Mouse (Mus musculus) hindbrain, postnatal 0 days (tissue): ENCODE results near the gene Zfp182. TPM values are rescaled to one million over a fixed set of nuclear protein-coding genes. Genes with fewer than 3 reads are reported as not detected.

Experiments
- ATAC-seq: fragments of 200-750 bp; cut with Nextera tagmentation; 2 replicates; pipeline ENCODE4 v1.8.0; 2017; ENCODE audit warnings: mild to moderate bottlenecking, moderate TSS enrichment, moderate library complexity
- DNase-seq: peaks from one replicate; pipeline ENCODE4 v3.0.0-alpha.2; 2015; ENCODE audit warnings: low spot score
- H3K27ac ChIP-seq: fragments of 300-500 bp; sonication (generic); 2 replicates; pipeline ENCODE4 v1.5.1; 2014; ENCODE audit warnings: mild to moderate bottlenecking
- H3K27me3 ChIP-seq: fragments of 300-500 bp; sonication (generic); 2 replicates; pipeline ENCODE4 v1.6.1; 2014; ENCODE audit warnings: low read length, mixed read lengths; ENCODE audit not compliant: insufficient read depth
- H3K36me3 ChIP-seq: fragments of 300-500 bp; sonication (generic); 2 replicates; pipeline ENCODE4 v1.6.1; 2014; ENCODE audit warnings: low read length, mixed read lengths; ENCODE audit not compliant: insufficient read depth
- H3K4me1 ChIP-seq: fragments of 300-500 bp; sonication (generic); 2 replicates; pipeline ENCODE4 v1.6.1; 2014; ENCODE audit warnings: antibody characterized with exemption, low read length, mixed read lengths; ENCODE audit not compliant: insufficient read depth
- H3K4me2 ChIP-seq: fragments of 300-500 bp; sonication (generic); 2 replicates; pipeline ENCODE4 v1.6.1; 2014; ENCODE audit warnings: low read depth, mild to moderate bottlenecking, low read length, moderate library complexity, mixed read lengths
- H3K4me3 ChIP-seq: fragments of 300-500 bp; sonication (generic); 2 replicates; pipeline ENCODE4 v1.5.1; 2014; ENCODE audit warnings: low read length
- H3K9ac ChIP-seq: fragments of 300-500 bp; sonication (generic); replicated peaks from 2 replicates; pipeline ENCODE4 v1.6.1; 2014; ENCODE audit warnings: mild to moderate bottlenecking, low read length, moderate library complexity, mixed read lengths
- H3K9me3 ChIP-seq: fragments of 300-500 bp; sonication (generic); 2 replicates; pipeline ENCODE4 v1.6.1; 2016; ENCODE audit warnings: low read length, mixed read lengths
- CTCF ChIP-seq: IDR thresholded peaks from 2 replicates; pipeline ENCODE4 v1.5.1; 2016; ENCODE audit warnings: antibody characterized with exemption, control low read depth, low read depth
- WGBS: fragments of 180-500 bp; shearing (Covaris S2); extraction: QIAGEN DNeasy Blood & Tissue Kit; methylation state at CpG from one replicate; pipeline ENCODE4 v1.1.7; 2014; 5-methylcytosine and 5-hydroxymethylcytosine counted together
- polyA plus RNA-seq: library from polyadenylated mRNA; unstranded; fragments of >200 nt; fragmentation: Nextera tagmentation; extraction: Ambion mirVana; gene quantifications from 2 replicates; pipeline ENCODE4 v1.2.1, GENCODE M21; 2015
- total RNA-seq: library from RNA; depleted of rRNA; stranded (reverse); fragments of >200 nt; gene quantifications from 2 replicates; pipeline ENCODE4 v1.2.3, GENCODE M21; 2014; rRNA removed

Zfp182 gene
- total RNA-seq (6.5 and 9.5 TPM in 2 replicates), polyA plus RNA-seq (3.8 and 5.2 TPM in 2 replicates)

DNA sequence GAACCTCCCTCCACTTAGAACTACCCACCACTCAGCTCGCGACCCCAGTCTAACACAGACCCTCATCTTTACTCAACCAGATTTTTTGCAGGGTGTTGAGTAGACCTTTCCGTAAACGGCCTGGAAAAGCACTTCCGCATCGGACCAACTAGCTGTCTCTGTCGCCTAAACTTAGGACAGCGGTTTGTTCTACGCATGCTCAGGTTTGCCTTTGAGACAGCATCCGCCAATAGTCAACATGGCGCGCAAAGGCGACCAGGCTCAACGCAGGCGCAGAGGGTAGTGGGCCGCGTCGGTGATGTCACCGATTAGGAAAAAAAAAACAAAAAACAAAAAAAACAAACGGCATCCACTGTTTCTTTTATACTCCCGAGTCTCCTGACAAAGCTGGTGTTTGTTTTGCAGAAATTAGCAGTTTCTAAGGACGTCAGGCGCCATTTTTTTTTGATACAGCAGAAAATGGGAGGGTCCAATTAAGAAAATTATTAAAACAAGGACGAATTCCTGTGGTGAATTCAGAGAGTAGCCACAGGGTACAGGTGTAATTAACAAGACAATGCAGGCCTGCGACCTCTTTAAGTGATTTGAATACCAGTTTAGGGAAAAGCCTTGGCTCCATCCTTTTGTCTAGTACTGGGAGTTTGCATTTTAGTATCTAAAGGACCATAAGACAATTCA lies at the start of gene Zfp182:
Gene Zfp182, minus strand, starts transcription at position 451 of the 678 bp plus-strand sequence.
- no peak for TF ChIP-seq CTCF
- H3K27me3 ChIP-seq: no peaks in the 10 kb centered on the region
- H3K36me3 ChIP-seq: no peaks in the 10 kb centered on the region
- 28% methylated on average over 25 of the region's 25 CpGs for WGBS
- peak within 1 kb of the TSS; percentile 74 for H3K27ac ChIP-seq
- H3K4me3 ChIP-seq: peak within 1 kb of the TSS; percentile 49
- DNase-seq (peak; percentile 91), ATAC-seq (peak; percentile 98)
- H3K4me2 ChIP-seq: peak within 1 kb of the TSS; percentile 54
- no peaks in the 10 kb centered on the region for H3K9me3 ChIP-seq
- peak within 1 kb of the TSS; percentile 47 for H3K9ac ChIP-seq
- H3K4me1 ChIP-seq: no peaks in the 10 kb centered on the region

DNA sequence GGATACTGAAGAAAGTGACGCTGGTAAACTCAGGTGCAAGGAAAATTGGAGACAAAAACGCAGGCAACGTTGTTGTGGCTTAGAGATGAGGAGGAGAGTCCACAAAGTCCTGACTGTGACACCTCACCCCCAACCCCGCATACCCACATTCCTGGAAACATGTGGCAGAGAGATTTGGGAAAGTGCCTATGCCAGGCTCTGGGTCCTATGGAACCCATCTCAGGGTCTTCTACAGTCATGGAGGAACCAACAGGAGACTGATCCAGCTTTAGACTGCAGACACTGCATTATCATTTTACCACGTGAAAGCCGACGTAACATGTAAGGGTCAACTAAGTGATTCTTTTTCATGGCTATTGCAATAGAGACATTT lies 27.7 kb upstream of the Zfp182 start:
- Histone ChIP-seq H3K4me1 (no peaks in the 10 kb centered on the region), H3K27ac (peak overlapping the region; percentile 87), H3K4me3 (peak overlapping the region; percentile 40), H3K9ac (peak overlapping the region; percentile 58), H3K36me3 (no peaks in the 10 kb centered on the region), H3K27me3 (no peaks in the 10 kb centered on the region), H3K9me3 (no peaks in the 10 kb centered on the region), H3K4me2 (peak overlapping the region; percentile 52)
- ATAC-seq: peak; percentile 61
- no peak for TF ChIP-seq CTCF
- 59% methylated on average over 7 of the region's 7 CpGs for WGBS
- no peak for DNase-seq

DNA sequence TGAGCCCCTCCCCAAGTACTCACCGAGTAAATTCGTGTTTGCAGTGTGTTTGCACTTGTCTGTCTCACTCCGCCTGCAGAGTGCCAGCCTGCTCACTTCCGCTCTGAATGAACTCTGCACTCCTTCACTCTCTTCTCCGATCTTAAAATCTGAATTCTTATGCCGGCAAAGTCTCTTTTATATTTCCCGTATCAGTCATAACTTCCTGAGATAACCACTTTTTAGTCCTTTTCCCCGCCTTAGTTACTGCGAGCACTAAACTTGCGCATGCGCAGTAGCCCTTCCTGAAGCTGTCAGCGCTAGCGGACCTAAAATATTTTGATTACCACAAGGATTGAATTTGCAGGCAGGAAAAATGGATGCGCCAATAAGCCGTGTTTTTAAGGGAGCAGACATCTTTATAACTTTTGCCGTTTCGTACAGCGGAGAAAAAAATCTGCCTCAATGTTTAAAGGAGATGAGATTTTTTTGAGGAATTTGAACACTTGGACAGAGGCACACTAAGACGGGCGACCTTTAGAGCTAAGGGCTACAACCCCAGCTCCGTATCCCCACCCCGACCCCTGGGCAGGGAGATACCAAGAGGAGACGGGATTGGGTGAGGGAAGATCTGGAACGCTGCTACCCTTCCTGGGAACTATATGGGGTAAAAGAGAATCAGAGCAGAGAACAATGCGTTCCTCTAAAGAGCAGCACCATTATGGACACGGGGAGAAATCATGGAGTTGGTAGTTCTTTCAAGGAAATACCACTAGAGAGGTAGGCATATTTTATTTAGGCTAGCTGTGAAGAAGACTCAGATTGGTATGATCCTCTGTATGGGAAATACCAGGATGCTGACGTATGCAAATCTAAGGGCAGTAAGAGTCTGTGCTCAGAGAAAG lies 27.1 kb upstream of the Zfp182 start, which contains the start of gene Zfp300:
Gene Zfp300, minus strand, starts transcription at position 545 of the 884 bp plus-strand sequence.
- TF ChIP-seq CTCF: no peak
- Histone ChIP-seq H3K27me3 (no peaks in the 10 kb centered on the region), H3K4me2 (peak within 1 kb of the TSS; percentile 52), H3K4me3 (peak within 1 kb of the TSS; percentile 40), H3K9me3 (no peaks in the 10 kb centered on the region), H3K9ac (peak within 1 kb of the TSS; percentile 58), H3K4me1 (no peaks in the 10 kb centered on the region), H3K27ac (peak within 1 kb of the TSS; percentile 87), H3K36me3 (no peaks in the 10 kb centered on the region)
- ATAC-seq: peak; percentile 94
- DNase-seq: peak; percentile 82
- 33% methylated on average over 27 of the region's 27 CpGs for WGBS

DNA sequence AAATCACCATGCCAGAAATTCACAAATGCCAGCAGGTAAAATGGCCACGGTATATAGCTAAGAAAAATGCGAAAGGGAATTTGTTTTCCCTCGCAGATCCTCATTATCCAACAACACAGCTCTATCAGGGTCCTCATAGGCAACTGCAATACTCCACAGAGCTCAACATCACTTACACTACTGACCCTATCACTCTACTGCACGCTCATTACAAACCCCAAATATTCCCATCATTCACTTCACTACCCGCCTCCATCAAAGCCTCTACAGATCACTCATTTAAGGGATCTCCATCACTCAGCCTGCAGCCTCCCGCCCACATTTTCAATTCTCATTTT lies 26.5 kb upstream of the Zfp182 start:
- DNase-seq (no peak), ATAC-seq (no peak)
- Histone ChIP-seq H3K27me3 (no peaks in the 10 kb centered on the region), H3K4me1 (no peaks in the 10 kb centered on the region), H3K4me3 (peak overlapping the region; percentile 40), H3K9me3 (no peaks in the 10 kb centered on the region), H3K9ac (peak overlapping the region; percentile 58; the same call in 1 of the 2 replicates), H3K27ac (peak overlapping the region; percentile 87), H3K36me3 (no peaks in the 10 kb centered on the region), H3K4me2 (peak overlapping the region; percentile 52)
- 34% methylated on average over 6 of the region's 6 CpGs for WGBS
- no peak for TF ChIP-seq CTCF

DNA sequence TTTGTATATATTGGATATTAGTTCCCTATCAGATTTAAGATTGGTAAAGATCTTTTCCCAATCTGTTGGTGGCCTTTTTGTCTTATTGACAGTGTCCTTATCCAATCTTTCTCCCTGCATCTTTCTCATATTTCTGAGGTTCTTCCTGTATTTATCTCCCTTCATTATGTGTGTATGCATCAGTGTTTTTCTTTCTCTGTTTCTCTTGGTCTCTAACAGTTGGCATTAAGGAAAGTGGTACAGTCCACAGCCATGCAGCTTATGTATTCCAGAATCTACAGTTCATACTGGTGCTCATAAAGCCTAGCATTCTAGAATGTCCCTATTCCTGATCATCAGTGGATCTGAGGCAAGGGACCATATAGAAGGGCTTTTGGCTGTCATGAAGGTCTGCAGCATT lies 6.0 kb upstream of the Zfp182 start, which contains the start of gene Spaca5:
Gene Spaca5, plus strand, starts transcription at position 301 of the 400 bp plus-strand sequence.
- no peaks in the 10 kb centered on the region for H3K27me3 ChIP-seq
- no peaks in the 10 kb centered on the region for H3K9me3 ChIP-seq
- ATAC-seq (no peak), DNase-seq (no peak)
- H3K4me1 ChIP-seq: no peaks in the 10 kb centered on the region
- no peak within 1 kb of the TSS for H3K4me2 ChIP-seq
- no peak within 1 kb of the TSS for H3K4me3 ChIP-seq
- H3K9ac ChIP-seq: no peak within 1 kb of the TSS
- no peak for TF ChIP-seq CTCF
- H3K36me3 ChIP-seq: no peaks in the 10 kb centered on the region
- H3K27ac ChIP-seq: no peak within 1 kb of the TSS

DNA sequence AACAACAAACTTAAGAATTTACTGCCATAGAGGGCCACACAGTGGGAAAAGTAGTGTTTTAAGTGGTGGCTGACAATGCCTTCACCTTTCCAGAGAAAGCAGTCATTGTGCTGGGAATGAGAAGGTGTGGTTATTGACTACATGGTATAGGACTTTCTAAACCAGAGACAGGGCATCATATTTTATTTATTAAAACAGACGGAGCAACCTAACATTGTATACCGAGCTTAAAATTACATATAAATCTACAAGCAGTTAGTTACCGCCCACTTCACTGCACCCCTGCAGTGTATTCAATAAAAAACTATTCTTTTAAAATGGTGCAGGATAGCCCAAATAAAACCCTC lies 401 bp upstream of the Zfp182 start:
- H3K27me3 ChIP-seq: no peaks in the 10 kb centered on the region
- peak; percentile 46 for ATAC-seq

More for the DNA sequence above, 401 bp upstream of the Zfp182 start:
- no peaks in the 10 kb centered on the region for H3K9me3 ChIP-seq
- H3K9ac ChIP-seq: peak overlapping the region; percentile 47; the same call in 1 of the 2 replicates
- H3K4me2 ChIP-seq: peak overlapping the region; percentile 38
- peak overlapping the region; percentile 74 for H3K27ac ChIP-seq
- H3K4me3 ChIP-seq: peak overlapping the region; percentile 49
- no peak for TF ChIP-seq CTCF
- no peaks in the 10 kb centered on the region for H3K4me1 ChIP-seq
- 84% methylated on average over 3 of the region's 3 CpGs for WGBS
- no peak for DNase-seq
- H3K36me3 ChIP-seq: no peaks in the 10 kb centered on the region
